Mouse (Mus musculus) embryonic facial prominence, embryonic 14.5 days (tissue): ENCODE results near the gene Pigyl. TPM values are rescaled to one million over a fixed set of nuclear protein-coding genes. Genes with fewer than 3 reads are reported as not detected.

Source experiments
- microRNA-seq: library from miRNA; unstranded; fragments of <30 nt; microRNA quantifications from one replicate; pipeline ENCODE4, GENCODE M21; 2016; ENCODE audit warnings: borderline number of aligned reads
- polyA plus RNA-seq: library from polyadenylated mRNA; unstranded; fragments of >200 nt; fragmentation: Nextera tagmentation; extraction: Ambion mirVana; gene quantifications from 2 replicates; pipeline ENCODE4 v1.2.1, GENCODE M21; 2014

Pigyl gene
- polyA plus RNA-seq, 1 experiment from 2014 or later: 72.6 TPM

Small RNAs within 50 kb of the gene (microRNA-seq; reads per million reads assigned to microRNA genes)
- 0.50 reads per million for gene Mir7084

Other genes starting within 250 kb of the Pigyl start
- gene Rab3d, start 238.7 kb upstream of the Pigyl start, polyA plus RNA-seq: 21.6 and 25.3 TPM in 2 replicates
- gene Ccdc159, start 229.4 kb upstream of the Pigyl start, polyA plus RNA-seq: 2.8 and 3.0 TPM in 2 replicates
- gene Tmem205, start 229.3 kb upstream of the Pigyl start, polyA plus RNA-seq: 53.3 and 53.7 TPM in 2 replicates
- 10.5 and 14.4 TPM in 2 replicates for gene Plppr2, start 219.8 kb upstream of the Pigyl start, polyA plus RNA-seq
- gene Swsap1, start 201.1 kb upstream of the Pigyl start, polyA plus RNA-seq: 9.5 and 10.1 TPM in 2 replicates
- 4.4 and 4.7 TPM in 2 replicates for gene Epor, start 193.3 kb upstream of the Pigyl start, polyA plus RNA-seq
- gene Rgl3, start 167.4 kb upstream of the Pigyl start, polyA plus RNA-seq: 1.3 and 1.7 TPM in 2 replicates
- 2.3 and 4.8 TPM in 2 replicates for gene Ccdc151, start 154.2 kb upstream of the Pigyl start, polyA plus RNA-seq
- gene Prkcsh, start 154.0 kb upstream of the Pigyl start, polyA plus RNA-seq: 86.6 and 95.2 TPM in 2 replicates
- 4.6 and 5.1 TPM in 2 replicates for gene Elavl3, start 104.8 kb upstream of the Pigyl start, polyA plus RNA-seq
- gene Gm49318, start 85.6 kb upstream of the Pigyl start, polyA plus RNA-seq: not detected in 2 replicates
- gene Zfp653, start 85.5 kb upstream of the Pigyl start, polyA plus RNA-seq: 6.5 and 9.2 TPM in 2 replicates
- 30.0 and 33.3 TPM in 2 replicates for gene Ecsit, start 71.4 kb upstream of the Pigyl start, polyA plus RNA-seq
- gene Cnn1, start 57.6 kb upstream of the Pigyl start, polyA plus RNA-seq: 5.5 and 7.1 TPM in 2 replicates
- 182 and 196 TPM in 2 replicates for gene Elof1, start 39.7 kb upstream of the Pigyl start, polyA plus RNA-seq
- gene Acp5, start 21.1 kb upstream of the Pigyl start, polyA plus RNA-seq: 21.1 and 36.1 TPM in 2 replicates
- 0.22 and 0.24 TPM in 2 replicates for gene Zfp872, start 31.2 kb downstream of the Pigyl start, polyA plus RNA-seq
- gene Zfp809, start 68.9 kb downstream of the Pigyl start, polyA plus RNA-seq: 16.2 and 16.3 TPM in 2 replicates
- gene Zfp599, start 103.0 kb downstream of the Pigyl start, polyA plus RNA-seq: 3.3 and 4.8 TPM in 2 replicates
- 13.6 and 17.2 TPM in 2 replicates for gene Zfp810, start 150.8 kb downstream of the Pigyl start, polyA plus RNA-seq
- 38.7 and 46.2 TPM in 2 replicates for gene Anln, start 232.3 kb downstream of the Pigyl start, polyA plus RNA-seq